Mouse (Mus musculus): ENCODE data around the gene Nfia. TPM values are rescaled to one million over a fixed set of nuclear protein-coding genes. Genes with fewer than 3 reads are reported as not detected.

Gene Nfia
- polyA plus RNA-seq, 1 experiment, result 10.3 TPM

DNA sequence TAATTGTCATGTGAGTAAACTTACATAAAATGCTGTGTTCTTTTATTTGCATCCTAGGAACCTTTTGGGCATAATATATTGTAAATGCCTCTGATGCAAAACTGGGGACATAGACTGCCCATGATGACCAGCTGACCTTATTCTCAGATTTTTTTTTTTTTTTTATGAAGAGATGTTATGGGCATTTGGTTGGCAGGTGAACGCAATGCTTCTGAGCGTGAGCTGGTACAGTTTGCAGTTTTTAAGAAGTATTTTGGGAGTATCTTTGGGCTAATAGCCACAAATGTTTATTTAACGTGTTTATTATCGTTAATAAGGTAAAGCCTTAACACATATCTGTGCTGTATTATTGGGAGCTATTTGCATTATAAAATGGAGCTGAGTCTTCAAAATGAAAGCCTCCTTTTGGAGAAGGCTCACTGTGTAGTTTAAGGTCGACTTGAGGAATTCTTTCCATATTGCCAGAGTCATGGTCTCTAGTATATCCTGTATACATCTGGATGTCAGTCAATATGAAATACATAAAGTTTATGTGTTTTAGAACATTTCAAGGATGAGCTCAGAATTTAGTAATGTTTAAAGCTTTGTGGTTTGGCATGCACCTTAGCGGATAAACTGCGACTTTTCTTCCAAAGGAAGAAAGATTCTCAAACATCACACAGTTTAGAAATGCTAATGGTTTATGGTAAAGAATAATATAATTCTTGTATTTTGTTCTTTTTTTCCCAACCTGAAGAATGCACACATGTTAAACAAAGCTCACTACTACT lies 8.3 kb downstream of the Nfia start:
- WGBS, result 38% methylated on average over 7 of the region's 7 CpGs
- DNase-seq (ENCODE audit: low read depth, low spot score), result no peak

GRCm38 (mm10) chr4:97782069-97782468 lies 9.5 kb downstream of the Nfia start:
- 85% methylated on average over 3 of the region's 3 CpGs for WGBS

GRCm38 (mm10) chr4:97782497-97782896 lies 10.0 kb downstream of the Nfia start:
- 92% methylated on average over 6 of the region's 6 CpGs for WGBS
- no peak for DNase-seq (ENCODE audit: low read depth, low spot score)

More at GRCm38 (mm10) chr4:97782069-97782468, 9.5 kb downstream of the Nfia start:
- no peak for DNase-seq (ENCODE audit: low read depth, low spot score)

- no peak for DNase-seq (ENCODE audit: low read depth, low spot score)
Observed at GRCm38 (mm10) chr4:97783073-97783879, 10.7 kb downstream of the Nfia start.

DNA sequence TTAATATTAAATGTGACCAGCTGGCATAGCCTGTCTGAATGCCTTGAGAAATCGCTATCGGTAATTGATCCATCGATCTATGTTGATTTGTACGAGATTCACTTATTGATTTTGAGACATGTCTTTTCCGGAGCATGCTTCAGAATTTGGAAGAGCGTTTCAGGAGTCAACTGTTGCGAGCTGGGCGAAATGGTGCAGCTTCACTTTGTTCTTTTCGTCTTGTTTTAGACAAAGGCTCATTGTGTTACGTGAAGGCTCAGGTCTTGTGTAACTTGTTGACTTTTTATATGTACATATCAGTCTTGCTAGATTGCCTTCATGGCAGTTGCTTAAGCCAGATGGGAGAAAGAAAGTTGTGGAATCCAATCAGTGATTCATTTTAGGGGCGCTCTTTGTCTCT lies 11.7 kb downstream of the Nfia start:
- no peak for DNase-seq (ENCODE audit: low read depth, low spot score)
- WGBS, result 34% methylated on average over 11 of the region's 11 CpGs

More at GRCm38 (mm10) chr4:97783073-97783879, 10.7 kb downstream of the Nfia start:
- WGBS, result 96% methylated on average over 26 of the region's 26 CpGs

GRCm38 (mm10) chr4:97785547-97786271 lies 13.2 kb downstream of the Nfia start:
- no peak for DNase-seq (ENCODE audit: low read depth, low spot score)
- 60% methylated on average over 8 of the region's 8 CpGs for WGBS

DNA sequence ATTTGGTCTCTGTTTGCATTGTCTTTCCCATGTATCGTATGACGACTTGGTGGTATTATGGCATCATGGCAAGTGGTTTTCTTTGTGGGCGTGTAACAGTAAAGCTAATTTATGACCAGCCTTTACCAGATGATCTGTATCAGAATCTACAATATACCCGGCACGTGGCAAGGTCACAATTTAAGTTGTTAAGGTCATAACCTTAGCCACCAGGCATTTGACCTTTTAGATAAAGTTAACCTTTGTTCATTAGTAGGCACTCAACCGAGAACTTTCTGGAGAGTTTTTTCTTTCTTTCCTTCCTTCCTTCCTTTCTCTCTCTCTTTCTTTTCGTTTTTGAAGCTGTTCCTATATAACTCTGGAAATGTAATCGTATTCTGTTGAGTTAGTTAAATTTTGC lies 14.0 kb downstream of the Nfia start:
- no peak for DNase-seq (ENCODE audit: low read depth, low spot score)
- 55% methylated on average over 8 of the region's 8 CpGs for WGBS

DNA sequence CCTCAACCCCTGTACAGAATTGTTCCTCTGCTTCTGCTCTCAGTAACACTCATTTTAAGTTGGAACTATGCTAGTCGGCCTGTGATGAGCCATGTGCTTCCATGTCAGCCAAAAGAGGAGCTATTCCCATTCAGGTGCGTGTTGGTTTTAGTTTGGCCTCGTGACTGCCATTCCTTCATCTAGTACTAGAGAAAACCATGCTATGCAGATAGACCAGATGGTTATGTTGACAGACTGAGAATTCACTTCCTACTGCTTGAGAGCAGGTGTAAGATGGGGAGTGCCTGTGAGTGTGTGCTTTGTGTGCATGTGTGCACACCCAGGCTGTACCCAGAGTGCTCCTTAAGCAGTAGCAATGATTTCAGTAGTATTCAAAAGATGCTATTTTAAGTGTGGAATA lies 15.0 kb downstream of the Nfia start:
- no peak for DNase-seq (ENCODE audit: low read depth, low spot score)
- WGBS, result 17% methylated on average over 3 of the region's 3 CpGs

- 61% methylated on average over 4 of the region's 4 CpGs for whole genome bisulfite sequencing
- no peak for DNase-seq (ENCODE audit: low read depth, low spot score)
Observed at GRCm38 (mm10) chr4:97788537-97788936, 16.0 kb downstream of the Nfia start.

- no peak for DNase-seq (ENCODE audit: low read depth, low spot score)
- 86% methylated on average over 10 of the region's 10 CpGs for WGBS
Observed at GRCm38 (mm10) chr4:97793931-97794330, 21.4 kb downstream of the Nfia start.

GRCm38 (mm10) chr4:97794865-97795264 lies 22.3 kb downstream of the Nfia start:
- no peak for DNase-seq (ENCODE audit: low read depth, low spot score)
- WGBS, result 75% methylated on average over 4 of the region's 4 CpGs

- 83% methylated on average over 5 of the region's 5 CpGs for WGBS
- no peak for DNase-seq (ENCODE audit: low read depth, low spot score)
Observed at GRCm38 (mm10) chr4:97795957-97796356, 23.4 kb downstream of the Nfia start.

DNA sequence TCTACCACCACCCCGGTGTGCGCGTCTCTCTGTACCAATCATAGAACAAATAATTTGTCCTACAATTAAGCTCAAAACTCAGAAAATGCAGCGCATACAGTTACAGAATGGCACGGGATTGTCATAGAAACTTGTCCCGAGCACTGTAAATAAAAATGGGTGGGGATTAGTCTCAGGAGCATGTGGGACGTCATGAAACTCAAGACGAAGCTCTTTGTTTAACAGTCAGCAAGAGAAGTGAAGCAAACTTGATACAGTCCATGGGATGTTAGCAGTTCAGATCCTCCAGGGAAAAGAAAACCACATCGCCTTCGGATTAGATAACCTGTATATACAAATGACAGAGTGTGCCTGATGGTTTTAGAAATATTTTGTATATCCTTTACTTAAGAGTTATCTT lies 24.0 kb downstream of the Nfia start:
- WGBS, result 55% methylated on average over 10 of the region's 10 CpGs
- DNase-seq (ENCODE audit: low read depth, low spot score), result no peak

GRCm38 (mm10) chr4:97803791-97804190 lies 31.3 kb downstream of the Nfia start:
- 79% methylated on average over 3 of the region's 3 CpGs for WGBS

DNA sequence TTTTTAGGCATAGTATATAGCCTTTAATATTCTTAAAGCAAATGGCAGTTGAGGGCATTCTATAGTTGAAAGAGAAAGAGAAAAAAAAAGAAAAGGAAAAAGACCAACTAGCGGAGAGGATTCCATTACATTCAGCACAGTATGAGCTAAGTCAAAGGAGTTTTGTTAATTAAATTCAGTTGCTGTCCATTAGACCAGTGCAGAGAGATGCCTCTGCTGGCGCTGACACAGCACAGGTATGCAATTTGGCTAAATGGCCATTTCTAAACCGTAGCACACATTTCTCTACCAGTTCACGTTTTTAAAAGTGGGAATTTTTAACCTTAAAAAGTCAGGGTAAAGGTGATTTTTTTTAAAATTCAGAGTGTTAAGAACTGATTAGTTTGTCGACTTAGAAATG lies 32.1 kb downstream of the Nfia start:
- WGBS, result 89% methylated on average over 5 of the region's 5 CpGs
- no peak for DNase-seq (ENCODE audit: low read depth, low spot score)

More at GRCm38 (mm10) chr4:97803791-97804190, 31.3 kb downstream of the Nfia start:
- no peak for DNase-seq (ENCODE audit: low read depth, low spot score)

- no peak for DNase-seq (ENCODE audit: low read depth, low spot score)
- WGBS, result 39% methylated on average over 2 of the region's 2 CpGs
Observed at GRCm38 (mm10) chr4:97805255-97805654, 32.7 kb downstream of the Nfia start.

- no peak for DNase-seq (ENCODE audit: low read depth, low spot score)
- WGBS, result 66% methylated on average over 7 of the region's 7 CpGs
Observed at GRCm38 (mm10) chr4:97805896-97806808, 33.6 kb downstream of the Nfia start.

DNA sequence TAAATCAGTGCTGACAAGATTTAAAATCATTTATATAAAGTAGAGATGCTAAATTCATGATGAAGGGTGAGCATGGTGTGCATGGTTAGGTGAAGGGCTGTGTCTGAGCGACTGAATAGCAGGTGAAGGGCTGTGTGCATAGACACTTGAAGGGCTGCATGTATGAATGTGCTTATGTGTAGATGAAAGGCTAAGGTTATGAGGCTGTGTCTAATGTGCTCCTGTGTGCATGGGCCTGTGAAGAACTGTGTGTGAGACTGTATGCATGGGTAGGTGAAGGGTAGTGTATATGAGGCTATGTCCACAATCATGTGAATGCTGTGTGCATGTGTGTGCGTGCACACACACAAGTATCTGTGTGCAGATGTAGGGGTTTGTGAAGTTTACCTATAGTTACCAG lies 34.4 kb downstream of the Nfia start:
- no peak for DNase-seq (ENCODE audit: low read depth, low spot score)
- WGBS, result 95% methylated on average over 2 of the region's 2 CpGs

DNA sequence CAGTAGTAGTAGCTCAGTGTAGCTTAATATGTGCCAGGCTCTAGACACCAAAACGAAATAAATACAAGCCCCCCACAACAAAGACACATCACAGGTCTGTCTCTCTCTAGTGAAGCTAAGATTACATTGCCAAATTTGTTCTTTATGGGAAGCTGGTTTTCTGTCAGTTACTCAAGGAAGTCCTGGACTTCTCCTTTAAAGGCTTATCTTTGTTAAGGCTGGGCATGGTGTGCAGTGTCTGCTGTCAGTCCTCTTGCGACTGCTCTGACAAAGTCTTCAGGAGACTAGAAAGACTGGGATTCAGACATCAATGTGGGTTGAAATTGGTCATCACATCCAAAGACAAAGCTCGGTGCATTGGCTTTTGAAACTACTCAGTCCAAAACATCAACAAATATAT lies 36.4 kb downstream of the Nfia start:
- no peak for DNase-seq (ENCODE audit: low read depth, low spot score)
- 80% methylated on average over 3 of the region's 3 CpGs for WGBS
